Mouse (Mus musculus) midbrain, embryonic 12.5 days (tissue): ENCODE measurements around the gene Heg1. TPM values are rescaled to one million over a fixed set of nuclear protein-coding genes. Genes with fewer than 3 reads are reported as not detected.

Experiments used
- ATAC-seq: fragments of 200-750 bp; cut with Nextera tagmentation; 2 replicates; pipeline ENCODE4 v1.8.0; 2017; ENCODE audit warnings: low read depth, moderate TSS enrichment, moderate library complexity; ENCODE audit not compliant: low FRiP score
- H3K27ac ChIP-seq: fragments of 300-500 bp; sonication (generic); replicated peaks from 2 replicates; pipeline ENCODE4 v1.5.1; 2016; ENCODE audit warnings: mild to moderate bottlenecking
- H3K27me3 ChIP-seq: fragments of 300-500 bp; sonication (generic); 2 replicates; pipeline ENCODE4 v1.6.1; 2016; ENCODE audit warnings: mild to moderate bottlenecking
- H3K36me3 ChIP-seq: fragments of 300-500 bp; sonication (generic); 2 replicates; pipeline ENCODE4 v1.6.1; 2016
- H3K4me1 ChIP-seq: fragments of 300-500 bp; sonication (generic); 2 replicates; pipeline ENCODE4 v1.6.1; 2016
- H3K4me2 ChIP-seq: fragments of 300-500 bp; sonication (generic); replicated peaks from 2 replicates; pipeline ENCODE4 v1.6.1; 2016; ENCODE audit warnings: mild to moderate bottlenecking, moderate library complexity
- H3K4me3 ChIP-seq: fragments of 300-500 bp; sonication (generic); 2 replicates; pipeline ENCODE4 v1.5.1; 2016; ENCODE audit warnings: mild to moderate bottlenecking
- H3K9ac ChIP-seq: fragments of 300-500 bp; sonication (generic); replicated peaks from 2 replicates; pipeline ENCODE4 v1.6.1; 2016; ENCODE audit warnings: mild to moderate bottlenecking, moderate library complexity
- H3K9me3 ChIP-seq: fragments of 300-500 bp; sonication (generic); 2 replicates; pipeline ENCODE4 v1.6.1; 2016; ENCODE audit warnings: mild to moderate bottlenecking
- WGBS: fragments of 180-500 bp; shearing (Covaris S2); methylation state at CpG from one replicate; pipeline ENCODE4 v1.1.7; 2016; 5-methylcytosine and 5-hydroxymethylcytosine counted together
- polyA plus RNA-seq: library from polyadenylated mRNA; unstranded; fragments of >200 nt; fragmentation: Nextera tagmentation; extraction: Ambion mirVana; gene quantifications from 2 replicates; pipeline ENCODE4 v1.2.1, GENCODE M21; 2016

The Heg1 gene
- polyA plus RNA-seq, 1 experiment from 2014 or later: 34.1 TPM

DNA sequence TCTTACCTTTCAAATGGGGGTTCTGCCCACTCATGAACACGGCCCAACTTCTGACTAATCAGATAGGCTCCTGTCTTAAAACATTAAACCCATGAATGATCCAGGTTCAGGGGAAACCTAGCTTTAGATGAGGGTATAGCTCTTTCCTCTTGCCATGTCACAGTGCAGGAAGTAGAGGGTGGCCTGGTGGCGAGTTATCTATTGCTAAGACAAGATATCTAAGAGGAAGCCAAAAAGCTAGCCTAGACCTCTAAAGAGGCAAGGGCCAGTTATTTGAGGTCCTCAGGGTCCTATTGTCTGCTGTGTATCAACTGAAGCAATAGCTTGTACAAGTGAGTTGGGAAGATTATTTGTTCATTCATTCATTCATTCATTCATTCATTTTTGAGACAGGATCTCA, 15.7 kb upstream of the Heg1 start:
- no peak overlapping the region for H3K4me3 ChIP-seq
- no peak for ATAC-seq
- no peaks in the 10 kb centered on the region for H3K27me3 ChIP-seq
- H3K4me1 ChIP-seq: no peaks in the 10 kb centered on the region
- no peak overlapping the region for H3K27ac ChIP-seq
- H3K4me2 ChIP-seq: no peak overlapping the region
- H3K36me3 ChIP-seq: no peaks in the 10 kb centered on the region
- no peak overlapping the region for H3K9ac ChIP-seq
- H3K9me3 ChIP-seq: no peaks in the 10 kb centered on the region
- 95% methylated on average over 2 of the region's 2 CpGs for WGBS

DNA sequence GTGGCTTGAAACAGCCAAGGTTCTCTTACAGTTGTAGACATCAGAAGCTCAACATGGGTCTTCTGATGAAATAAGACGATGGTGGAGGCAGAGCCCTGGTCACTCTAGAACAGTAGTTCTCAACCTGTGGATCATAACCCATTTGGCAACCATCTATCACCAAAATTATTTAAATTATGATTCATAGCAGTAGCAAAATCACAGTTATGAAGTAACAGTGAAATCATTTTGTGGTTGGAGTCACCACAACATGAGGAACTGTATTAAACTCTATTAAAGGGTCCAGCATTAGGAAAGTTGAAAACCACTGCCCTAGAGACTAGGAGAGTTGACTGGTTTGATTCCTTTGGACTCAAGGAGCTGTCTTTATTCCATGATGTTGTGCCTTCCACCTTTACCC, 15.1 kb upstream of the Heg1 start:
- no peak overlapping the region for H3K4me2 ChIP-seq
- H3K36me3 ChIP-seq: no peaks in the 10 kb centered on the region
- WGBS: 79% methylated on average over 1 of the region's 1 CpGs
- no peak overlapping the region for H3K4me3 ChIP-seq
- H3K27ac ChIP-seq: no peak overlapping the region
- no peaks in the 10 kb centered on the region for H3K27me3 ChIP-seq
- H3K4me1 ChIP-seq: no peaks in the 10 kb centered on the region
- H3K9me3 ChIP-seq: no peaks in the 10 kb centered on the region
- H3K9ac ChIP-seq: no peak overlapping the region
- ATAC-seq: no peak

DNA sequence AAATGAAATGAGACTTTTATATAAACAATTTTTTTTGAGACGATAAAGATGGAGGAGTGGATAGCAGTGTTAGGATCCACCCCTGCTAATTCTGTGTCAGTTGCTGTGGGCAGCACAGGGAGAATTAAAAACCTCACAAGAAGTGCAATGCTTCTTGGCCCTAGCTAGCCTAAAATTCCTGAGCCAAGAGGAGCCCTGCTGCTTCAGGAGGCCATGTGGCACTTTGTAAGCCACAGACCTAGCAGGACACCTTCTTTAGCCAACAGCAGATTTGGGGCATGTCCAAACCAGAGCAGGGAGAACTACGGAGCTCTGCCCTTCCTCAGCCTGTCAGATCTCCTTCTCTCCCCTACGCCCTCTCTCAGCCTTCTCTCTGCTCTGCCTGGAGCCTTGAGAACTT, 13.8 kb upstream of the Heg1 start:
- Histone ChIP-seq H3K4me1 (no peaks in the 10 kb centered on the region), H3K4me2 (no peak overlapping the region), H3K4me3 (no peak overlapping the region), H3K9me3 (no peaks in the 10 kb centered on the region), H3K27me3 (no peaks in the 10 kb centered on the region), H3K36me3 (no peaks in the 10 kb centered on the region), H3K9ac (no peak overlapping the region), H3K27ac (no peak overlapping the region)
- 74% methylated on average over 3 of the region's 3 CpGs for WGBS
- no peak for ATAC-seq

DNA sequence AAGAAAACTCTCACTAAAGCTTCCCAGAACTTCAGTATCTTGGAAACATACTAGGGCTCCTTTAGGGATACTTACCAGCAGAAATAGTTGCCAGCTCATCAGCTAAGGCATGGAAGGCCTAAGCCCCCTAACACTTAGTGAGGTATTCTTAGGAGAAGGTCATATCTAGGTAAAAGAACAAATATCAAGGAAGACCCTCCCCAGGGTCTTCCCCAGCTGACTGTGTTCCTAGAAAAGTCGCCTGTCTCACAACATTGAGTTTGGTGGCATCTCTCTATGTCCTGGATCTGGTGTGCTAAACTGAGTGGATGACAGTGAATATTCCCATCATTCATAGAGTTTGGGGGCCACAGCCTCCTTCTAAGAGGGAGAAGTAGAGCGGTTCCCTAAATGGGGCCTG, 13.2 kb upstream of the Heg1 start:
- no peaks in the 10 kb centered on the region for H3K27me3 ChIP-seq
- no peaks in the 10 kb centered on the region for H3K36me3 ChIP-seq
- no peak for ATAC-seq
- H3K4me2 ChIP-seq: no peak overlapping the region
- H3K9me3 ChIP-seq: no peaks in the 10 kb centered on the region
- no peaks in the 10 kb centered on the region for H3K4me1 ChIP-seq
- WGBS: 97% methylated on average over 2 of the region's 2 CpGs
- no peak overlapping the region for H3K4me3 ChIP-seq
- H3K9ac ChIP-seq: no peak overlapping the region
- H3K27ac ChIP-seq: no peak overlapping the region

DNA sequence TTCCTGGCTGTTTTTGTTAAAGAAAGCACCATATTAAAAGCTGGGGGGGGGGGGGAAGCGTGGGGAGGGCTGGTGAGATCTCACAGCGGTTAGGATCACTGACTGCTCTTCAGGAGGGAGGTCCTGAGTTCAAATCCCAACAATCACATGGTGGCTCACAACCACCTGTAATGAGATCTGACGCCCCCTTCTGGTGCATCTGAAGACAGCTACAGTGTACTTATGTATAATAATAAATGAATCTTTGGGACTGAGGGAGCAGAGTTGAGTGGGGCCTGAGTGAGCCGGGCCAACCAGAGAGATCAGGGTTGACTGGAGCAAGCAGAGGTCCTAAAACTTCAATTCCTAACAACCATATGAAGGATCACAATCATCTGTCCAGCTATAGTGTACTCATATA, 12.0 kb upstream of the Heg1 start:
- 86% methylated on average over 3 of the region's 4 CpGs for WGBS
- ATAC-seq: no peak
- Histone ChIP-seq H3K4me2 (no peak overlapping the region), H3K9ac (no peak overlapping the region), H3K9me3 (no peaks in the 10 kb centered on the region), H3K36me3 (no peaks in the 10 kb centered on the region), H3K27ac (no peak overlapping the region), H3K27me3 (no peaks in the 10 kb centered on the region), H3K4me3 (no peak overlapping the region), H3K4me1 (peaks cover 6% of the 10 kb centered on the region)

DNA sequence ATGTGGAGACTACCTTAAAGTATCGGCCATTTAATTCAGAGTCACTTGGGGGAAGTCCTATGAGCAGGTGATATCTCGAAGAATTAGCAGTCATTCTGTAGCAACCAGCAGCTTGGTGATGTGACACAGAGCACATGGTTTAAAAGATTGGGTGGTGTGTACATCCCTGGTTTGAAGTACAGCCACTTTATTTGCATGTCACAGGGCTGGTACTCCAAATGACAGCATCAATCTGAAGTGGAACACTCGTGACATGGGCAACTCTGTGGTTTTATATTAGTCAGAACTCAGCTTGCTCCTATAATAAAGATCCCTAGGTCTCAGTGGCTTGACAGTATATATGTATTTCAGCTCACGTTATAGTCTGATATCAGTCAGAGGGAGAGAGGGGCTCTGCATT, 11.5 kb upstream of the Heg1 start:
- Histone ChIP-seq H3K4me2 (no peak overlapping the region), H3K9ac (no peak overlapping the region), H3K4me3 (no peak overlapping the region), H3K36me3 (no peaks in the 10 kb centered on the region), H3K27me3 (no peaks in the 10 kb centered on the region), H3K9me3 (no peaks in the 10 kb centered on the region), H3K4me1 (peaks cover 6% of the 10 kb centered on the region), H3K27ac (no peak overlapping the region)
- 88% methylated on average over 4 of the region's 4 CpGs for WGBS
- no peak for ATAC-seq

DNA sequence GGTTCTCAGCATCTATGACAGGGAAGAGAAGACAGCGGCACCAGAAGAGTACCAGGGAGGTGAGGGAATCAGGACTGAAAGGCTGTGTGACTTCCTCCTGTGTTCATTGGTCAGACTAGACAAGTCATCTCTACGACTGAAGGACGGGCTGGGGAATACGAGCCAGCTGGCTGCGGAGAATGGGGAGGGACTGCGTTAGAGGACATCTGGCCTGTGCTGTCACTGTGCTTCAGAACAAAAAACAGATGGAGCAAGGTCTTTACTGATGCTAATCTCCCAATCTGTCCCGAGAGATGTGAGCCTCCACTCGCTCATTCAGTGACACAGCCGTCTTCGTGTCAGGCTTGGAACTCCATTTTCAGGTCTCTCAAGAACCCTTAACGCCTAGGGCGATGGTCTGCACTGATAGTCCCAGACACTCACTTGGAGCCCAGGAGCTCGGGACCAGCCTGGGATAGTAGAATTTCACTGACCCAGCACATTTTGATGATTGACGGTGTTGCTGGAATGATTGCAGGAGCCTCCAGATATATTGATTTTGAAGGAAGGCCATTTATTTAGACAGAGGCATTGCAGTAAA, 10.6 kb upstream of the Heg1 start:
- Histone ChIP-seq H3K4me2 (no peak overlapping the region), H3K27me3 (no peaks in the 10 kb centered on the region), H3K4me1 (peaks cover 6% of the 10 kb centered on the region), H3K27ac (peak overlapping the region; percentile 62), H3K9me3 (no peaks in the 10 kb centered on the region), H3K36me3 (no peaks in the 10 kb centered on the region), H3K9ac (no peak overlapping the region), H3K4me3 (no peak overlapping the region)
- peak; percentile 78 for ATAC-seq
- WGBS: 49% methylated on average over 14 of the region's 14 CpGs

DNA sequence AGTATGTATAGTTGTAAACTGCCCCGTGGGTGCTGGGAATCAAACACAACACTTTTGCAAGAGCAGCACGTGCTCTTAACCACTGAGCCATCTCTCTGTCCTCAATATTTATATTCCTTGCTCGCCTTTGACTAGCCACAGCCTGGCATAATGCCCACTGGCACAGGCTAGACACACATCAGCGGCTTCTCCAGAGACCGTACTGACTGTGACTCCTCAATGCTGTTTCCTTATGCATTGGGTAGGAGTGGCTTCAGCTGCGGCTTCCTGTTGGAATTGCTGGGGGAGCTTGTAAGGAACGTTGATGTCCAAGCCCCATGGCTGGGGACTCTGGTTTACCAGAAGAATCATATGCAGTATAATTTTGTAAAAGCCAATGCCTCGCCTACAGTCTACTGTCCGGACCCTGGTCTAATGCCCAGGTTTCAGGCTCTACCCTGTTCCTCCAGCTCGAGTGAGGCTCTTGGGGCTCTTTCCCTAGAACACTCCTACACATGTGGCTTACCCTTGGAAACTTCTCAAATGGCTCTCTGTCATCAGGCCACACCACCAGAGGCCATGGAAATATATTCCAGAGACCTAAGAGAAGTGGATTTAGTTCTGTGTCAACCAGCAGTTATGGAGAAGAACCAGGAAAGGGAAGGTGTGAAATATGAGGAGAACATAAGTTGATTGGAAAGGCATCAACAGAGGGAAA, 8.9 kb upstream of the Heg1 start:
- Histone ChIP-seq H3K27me3 (no peaks in the 10 kb centered on the region), H3K4me3 (no peak overlapping the region), H3K36me3 (no peaks in the 10 kb centered on the region), H3K4me2 (no peak overlapping the region), H3K27ac (no peak overlapping the region), H3K9ac (no peak overlapping the region), H3K9me3 (no peaks in the 10 kb centered on the region), H3K4me1 (peaks cover 6% of the 10 kb centered on the region)
- 96% methylated on average over 10 of the region's 10 CpGs for WGBS
- ATAC-seq: no peak

DNA sequence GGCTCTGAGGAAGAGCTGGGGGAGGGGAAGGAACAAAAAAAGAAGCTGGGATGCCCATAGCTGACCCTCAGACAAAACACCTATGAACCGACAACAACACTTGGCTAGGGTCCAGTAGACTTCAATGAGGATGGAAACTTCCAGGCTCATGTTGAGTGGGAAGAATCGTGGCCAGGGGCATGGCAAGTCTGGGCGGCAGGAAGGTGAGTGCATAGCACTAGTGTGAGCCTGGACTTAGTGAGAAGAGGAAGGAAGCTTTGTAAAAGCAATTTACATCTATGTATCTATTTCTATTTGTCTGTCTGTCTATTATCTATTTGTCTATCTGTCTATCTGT, 8.4 kb upstream of the Heg1 start:
- Histone ChIP-seq H3K9me3 (no peaks in the 10 kb centered on the region), H3K4me3 (no peak overlapping the region), H3K4me2 (no peak overlapping the region), H3K27ac (no peak overlapping the region), H3K27me3 (no peaks in the 10 kb centered on the region), H3K36me3 (no peaks in the 10 kb centered on the region), H3K4me1 (peaks cover 11% of the 10 kb centered on the region), H3K9ac (no peak overlapping the region)
- ATAC-seq: no peak
- WGBS: 80% methylated on average over 3 of the region's 3 CpGs

DNA sequence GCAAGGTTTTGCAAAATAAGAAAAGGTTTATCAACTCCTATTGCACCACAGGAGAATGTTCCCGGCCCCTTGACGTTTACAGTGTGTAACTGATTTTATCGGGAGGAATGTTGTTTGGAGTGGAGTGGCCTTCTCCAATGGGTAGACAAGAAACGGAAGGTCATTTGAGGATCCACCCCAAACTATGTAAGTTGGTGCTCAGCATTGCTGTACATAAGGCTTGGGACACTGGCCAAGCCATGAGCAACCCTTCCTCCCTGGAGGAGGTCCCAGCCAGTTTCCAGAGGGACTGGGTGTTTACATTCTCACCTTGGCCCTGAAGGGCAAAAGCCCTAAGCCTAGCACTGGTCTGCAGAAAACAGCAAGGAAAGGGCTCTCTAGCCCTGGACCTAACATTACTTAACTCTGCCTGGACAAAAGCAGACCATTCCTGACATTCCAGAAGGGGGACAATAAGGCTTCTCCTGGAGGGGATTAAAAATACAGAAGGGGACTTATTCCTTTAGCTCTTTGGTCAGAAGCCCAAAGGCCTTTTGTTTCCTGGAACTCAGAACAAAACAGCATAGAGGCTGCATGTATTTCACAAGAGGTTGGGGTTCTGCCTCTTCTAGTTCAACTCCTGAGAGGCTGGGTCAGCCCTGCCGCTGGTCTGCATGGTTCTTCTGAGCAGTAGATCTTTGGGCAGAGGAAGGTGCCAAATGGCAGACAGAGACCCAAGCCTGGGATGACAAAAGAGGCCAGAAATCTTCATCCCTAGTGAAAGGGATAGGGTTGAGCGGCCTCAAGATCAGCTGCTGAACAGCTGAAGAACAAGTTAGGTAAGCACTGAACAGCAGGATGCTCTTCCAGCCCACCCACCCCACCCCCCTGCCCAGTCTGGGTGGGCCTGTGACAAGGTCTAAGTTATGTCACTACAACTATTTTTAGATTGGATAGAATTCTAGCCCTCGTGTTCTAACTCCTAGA, 7.5 kb upstream of the Heg1 start:
- 73% methylated on average over 7 of the region's 7 CpGs for WGBS
- Histone ChIP-seq H3K36me3 (no peaks in the 10 kb centered on the region), H3K27me3 (no peaks in the 10 kb centered on the region), H3K4me1 (peaks cover 15% of the 10 kb centered on the region), H3K27ac (0 out of 2 replicates have a peak overlapping the region, but pooled peaks have one; percentile 2), H3K9ac (no peak overlapping the region), H3K4me2 (no peak overlapping the region), H3K4me3 (no peak overlapping the region), H3K9me3 (no peaks in the 10 kb centered on the region)
- ATAC-seq: no peak

DNA sequence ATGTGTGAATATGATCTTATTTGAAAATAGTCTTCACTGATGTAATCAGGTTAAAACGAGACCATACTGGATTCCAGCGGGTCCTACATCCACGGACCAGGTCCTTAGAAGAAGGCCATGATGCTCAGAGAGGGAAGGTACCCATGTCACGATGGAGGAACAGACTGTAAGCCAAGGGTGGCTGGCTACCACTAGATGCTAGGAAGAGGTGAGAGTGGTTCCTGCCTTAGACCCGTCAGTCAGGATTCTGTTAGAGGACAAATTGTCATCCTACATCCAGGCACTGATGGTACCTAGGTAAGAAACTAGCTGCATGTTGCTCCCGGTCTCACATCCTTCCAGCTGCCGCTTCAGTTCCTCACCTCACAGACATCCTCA, 6.9 kb upstream of the Heg1 start:
- Histone ChIP-seq H3K4me3 (no peak overlapping the region), H3K36me3 (no peaks in the 10 kb centered on the region), H3K4me2 (no peak overlapping the region), H3K9ac (no peak overlapping the region), H3K27ac (no peak overlapping the region), H3K4me1 (peaks cover 15% of the 10 kb centered on the region), H3K27me3 (no peaks in the 10 kb centered on the region), H3K9me3 (no peaks in the 10 kb centered on the region)
- 91% methylated on average over 7 of the region's 7 CpGs for WGBS
- no peak for ATAC-seq

DNA sequence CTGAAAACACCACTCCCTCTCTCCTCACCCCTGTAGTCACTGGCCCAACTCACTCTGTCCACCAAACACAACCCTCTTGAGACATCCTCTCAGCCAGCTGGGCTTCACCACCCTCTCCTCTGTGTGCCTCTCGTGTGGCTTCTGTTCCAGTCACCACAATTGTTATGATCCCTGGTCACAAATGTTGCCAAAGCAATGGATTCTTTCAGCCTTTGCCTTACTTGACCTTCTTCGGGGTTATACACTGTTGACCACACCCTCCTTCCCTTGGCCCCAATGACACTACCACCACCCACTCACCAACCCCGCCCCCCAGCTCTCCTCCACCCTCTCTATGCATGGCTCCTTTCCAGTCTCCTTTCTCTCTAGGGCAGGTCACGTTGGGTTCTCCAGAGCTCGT, 6.3 kb upstream of the Heg1 start:
- no peak for ATAC-seq
- Histone ChIP-seq H3K4me2 (no peak overlapping the region), H3K27me3 (no peaks in the 10 kb centered on the region), H3K4me1 (peaks cover 17% of the 10 kb centered on the region), H3K27ac (no peak overlapping the region), H3K9ac (no peak overlapping the region), H3K36me3 (no peaks in the 10 kb centered on the region), H3K4me3 (no peak overlapping the region), H3K9me3 (no peaks in the 10 kb centered on the region)
- WGBS: 88% methylated on average over 5 of the region's 5 CpGs
